Mouse (Mus musculus) heart, embryonic 10.5 days (tissue): ENCODE results near the gene Spata48. TPM values are rescaled to one million over a fixed set of nuclear protein-coding genes. Genes with fewer than 3 reads are reported as not detected.

Experiments
- DNase-seq: peaks from one replicate; pipeline ENCODE4 v3.0.0-alpha.2; 2017; ENCODE audit warnings: low spot score
- H3K27ac ChIP-seq: fragments of 300-500 bp; sonication (generic); 2 replicates; pipeline ENCODE4 v1.5.1; 2016; ENCODE audit warnings: mild to moderate bottlenecking
- H3K27me3 ChIP-seq: fragments of 300-500 bp; sonication (generic); 2 replicates; pipeline ENCODE4 v1.6.1; 2016; ENCODE audit warnings: mild to moderate bottlenecking; ENCODE audit not compliant: poor library complexity, insufficient read depth, severe bottlenecking
- H3K36me3 ChIP-seq: fragments of 300-500 bp; sonication (generic); 2 replicates; pipeline ENCODE4 v1.6.1; 2016; ENCODE audit warnings: mild to moderate bottlenecking, moderate library complexity
- H3K4me1 ChIP-seq: fragments of 300-500 bp; sonication (generic); 2 replicates; pipeline ENCODE4 v1.6.1; 2016; ENCODE audit warnings: mild to moderate bottlenecking
- H3K4me3 ChIP-seq: fragments of 300-500 bp; sonication (generic); 2 replicates; pipeline ENCODE4 v1.5.1; 2016; ENCODE audit warnings: mild to moderate bottlenecking, moderate library complexity
- H3K9me3 ChIP-seq: fragments of 300-500 bp; sonication (generic); 2 replicates; pipeline ENCODE4 v1.6.1; 2016; ENCODE audit warnings: mild to moderate bottlenecking, moderate library complexity
- WGBS: fragments of 180-500 bp; shearing (Covaris S2); methylation state at CpG from one replicate; pipeline ENCODE4 v1.1.7; 2016; 5-methylcytosine and 5-hydroxymethylcytosine counted together
- polyA plus RNA-seq: library from polyadenylated mRNA; unstranded; fragments of >200 nt; fragmentation: Nextera tagmentation; extraction: Ambion mirVana; gene quantifications from 2 replicates; pipeline ENCODE4 v1.2.1, GENCODE M21; 2016

Spata48 gene
- polyA plus RNA-seq, 1 experiment from 2014 or later, result 0.55 TPM

DNA sequence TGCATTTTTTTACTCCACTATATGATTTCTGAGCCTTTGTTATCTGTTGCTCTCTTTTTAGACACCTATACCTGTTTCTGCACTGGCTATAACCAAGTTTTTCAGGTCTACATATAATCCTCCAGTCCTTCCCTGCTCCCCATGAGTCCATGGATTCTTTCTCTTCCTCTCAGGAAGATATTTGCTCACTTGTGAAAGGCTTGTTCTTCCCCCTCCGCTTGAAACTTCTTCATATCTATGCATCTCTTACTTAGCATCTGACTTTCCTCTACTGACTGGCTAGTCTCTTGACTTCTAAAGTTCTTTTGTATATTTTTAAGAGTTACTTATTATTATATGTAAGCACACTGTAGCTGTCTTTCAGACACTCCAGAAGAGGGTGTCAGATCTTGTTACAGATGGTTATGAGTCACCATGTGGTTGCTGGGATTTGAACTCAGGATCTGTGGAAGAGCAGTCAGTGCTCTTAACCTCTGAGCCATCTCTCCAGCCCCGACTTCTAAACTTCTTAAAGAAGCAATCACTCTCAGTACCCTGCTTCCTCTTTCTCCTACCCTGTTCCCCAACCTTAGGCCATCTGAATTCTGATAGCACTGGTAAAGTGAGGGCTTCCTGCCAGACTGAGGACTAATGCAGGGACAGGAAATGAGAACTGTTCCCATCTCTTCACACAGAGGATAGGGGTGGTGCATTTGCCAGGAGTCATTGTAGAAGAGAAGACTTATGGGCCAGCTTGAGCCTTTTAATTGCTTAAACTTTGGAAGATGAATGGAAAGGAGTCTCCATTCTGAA is 51.3 kb downstream of the Spata48 start:
- Histone ChIP-seq H3K4me3 (no peak overlapping the region), H3K27ac (no peak overlapping the region), H3K9me3 (no peaks in the 10 kb centered on the region), H3K36me3 (no peaks in the 10 kb centered on the region), H3K4me1 (no peaks in the 10 kb centered on the region), H3K27me3 (no peaks in the 10 kb centered on the region)
- WGBS, result 52% methylated on average over 2 of the region's 2 CpGs
- DNase-seq, result no peak

DNA sequence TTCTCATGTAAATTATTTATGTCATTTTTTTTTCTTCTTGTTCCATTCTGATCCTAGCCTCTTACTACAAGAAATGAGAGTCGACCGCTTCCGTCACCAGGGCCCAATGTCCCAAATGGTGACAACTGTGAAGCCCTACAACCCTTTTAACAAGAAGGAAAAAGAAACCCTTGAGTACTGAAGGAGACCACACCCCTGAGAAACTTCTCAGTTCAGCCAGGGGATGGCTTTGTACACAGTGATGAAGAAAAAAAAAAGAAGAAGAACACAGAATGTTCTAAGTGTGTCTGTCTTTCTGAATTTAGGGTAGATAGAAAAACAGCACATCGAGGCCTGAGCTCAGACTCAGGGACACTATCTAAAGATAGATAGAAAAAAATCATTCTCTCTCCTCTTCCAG is 53.0 kb downstream of the Spata48 start:
- H3K27ac ChIP-seq, result no peak overlapping the region
- H3K4me3 ChIP-seq, result no peak overlapping the region
- H3K36me3 ChIP-seq, result no peaks in the 10 kb centered on the region
- H3K4me1 ChIP-seq, result no peaks in the 10 kb centered on the region
- WGBS, result 94% methylated on average over 4 of the region's 4 CpGs
- no peak for DNase-seq
- no peaks in the 10 kb centered on the region for H3K9me3 ChIP-seq
- no peaks in the 10 kb centered on the region for H3K27me3 ChIP-seq

DNA sequence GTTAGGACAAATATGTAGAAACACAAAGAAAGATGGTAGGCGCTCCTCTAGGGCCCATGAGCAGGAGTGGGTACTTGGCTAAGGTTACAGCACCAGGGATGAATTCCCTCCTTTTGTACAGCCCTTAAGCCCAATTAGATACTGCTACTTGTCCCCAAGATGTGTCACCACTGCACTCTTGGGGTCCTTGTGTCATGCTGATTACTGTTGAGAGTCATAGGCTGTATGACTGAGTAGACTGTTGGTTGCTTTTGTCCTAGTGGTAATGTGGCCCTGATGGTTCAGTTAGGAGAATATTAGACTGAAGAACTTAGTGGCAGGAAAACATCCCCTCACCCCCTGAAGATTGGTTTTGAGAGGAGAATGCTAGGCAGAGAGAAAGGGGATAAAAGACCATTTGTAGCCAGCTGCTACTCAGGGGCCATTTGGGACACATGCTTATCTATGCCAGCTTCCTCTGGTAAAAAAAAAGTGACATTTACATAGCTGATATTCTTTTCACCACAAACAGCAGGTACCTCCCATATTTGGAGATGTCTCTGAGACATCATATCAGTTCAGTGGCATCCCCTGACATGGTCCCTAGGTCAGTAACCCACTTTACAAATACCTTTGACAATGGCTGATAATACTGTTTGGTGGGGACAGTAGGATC is 56.0 kb downstream of the Spata48 start:
- Histone ChIP-seq H3K4me3 (no peak overlapping the region), H3K4me1 (no peaks in the 10 kb centered on the region), H3K27me3 (no peaks in the 10 kb centered on the region), H3K36me3 (no peaks in the 10 kb centered on the region), H3K9me3 (no peaks in the 10 kb centered on the region), H3K27ac (no peak overlapping the region)
- 89% methylated on average over 1 of the region's 1 CpGs for WGBS
- DNase-seq, result no peak

DNA sequence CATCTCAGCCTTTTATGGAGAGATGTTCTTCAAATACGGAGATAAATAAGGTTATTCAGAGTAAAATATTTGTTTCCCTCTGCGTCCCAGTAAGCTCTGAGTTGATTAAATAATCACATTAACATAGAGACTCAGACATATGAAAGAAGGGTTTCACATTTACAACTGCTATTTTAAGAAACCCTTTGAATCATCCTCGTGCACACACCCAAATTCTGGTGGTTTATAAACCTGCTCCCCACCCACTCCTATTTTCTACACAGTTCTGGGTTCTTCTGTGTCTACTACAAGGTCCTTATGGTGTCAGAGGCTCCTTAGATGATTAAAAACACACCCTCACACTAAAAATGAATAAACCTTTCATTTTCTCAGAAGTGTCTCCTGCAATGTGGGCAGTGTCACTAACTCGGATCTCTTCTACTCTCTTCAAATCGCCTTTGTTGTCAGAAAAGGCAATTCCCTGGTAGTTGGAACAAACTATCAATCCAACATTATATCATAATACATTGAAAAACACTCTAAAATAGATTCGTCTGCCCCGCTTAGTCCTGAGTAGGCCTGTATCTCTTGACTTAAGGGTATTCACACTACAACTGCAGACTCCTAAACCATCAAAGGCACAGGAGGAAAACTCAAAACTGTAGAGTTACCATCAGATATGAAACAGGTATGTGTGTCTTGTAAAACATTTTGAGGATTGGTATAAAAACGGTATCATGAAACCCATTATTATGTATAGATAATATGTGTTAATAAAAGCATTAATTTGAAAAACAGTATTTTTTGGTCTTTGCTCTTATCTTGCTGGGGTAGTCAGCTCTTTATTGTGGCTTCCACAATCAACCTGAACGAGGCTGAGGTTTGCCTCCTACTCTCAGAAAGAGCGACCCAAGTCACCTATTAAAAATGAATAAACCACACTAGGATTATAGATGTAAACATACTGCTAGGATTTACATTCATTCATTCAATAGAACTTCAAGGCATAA is 57.7 kb downstream of the Spata48 start:
- H3K9me3 ChIP-seq, result no peaks in the 10 kb centered on the region
- no peak for DNase-seq
- H3K27me3 ChIP-seq, result no peaks in the 10 kb centered on the region
- no peak overlapping the region for H3K27ac ChIP-seq
- no peaks in the 10 kb centered on the region for H3K4me1 ChIP-seq
- 79% methylated on average over 10 of the region's 10 CpGs for WGBS
- no peak overlapping the region for H3K4me3 ChIP-seq
- H3K36me3 ChIP-seq, result no peaks in the 10 kb centered on the region

DNA sequence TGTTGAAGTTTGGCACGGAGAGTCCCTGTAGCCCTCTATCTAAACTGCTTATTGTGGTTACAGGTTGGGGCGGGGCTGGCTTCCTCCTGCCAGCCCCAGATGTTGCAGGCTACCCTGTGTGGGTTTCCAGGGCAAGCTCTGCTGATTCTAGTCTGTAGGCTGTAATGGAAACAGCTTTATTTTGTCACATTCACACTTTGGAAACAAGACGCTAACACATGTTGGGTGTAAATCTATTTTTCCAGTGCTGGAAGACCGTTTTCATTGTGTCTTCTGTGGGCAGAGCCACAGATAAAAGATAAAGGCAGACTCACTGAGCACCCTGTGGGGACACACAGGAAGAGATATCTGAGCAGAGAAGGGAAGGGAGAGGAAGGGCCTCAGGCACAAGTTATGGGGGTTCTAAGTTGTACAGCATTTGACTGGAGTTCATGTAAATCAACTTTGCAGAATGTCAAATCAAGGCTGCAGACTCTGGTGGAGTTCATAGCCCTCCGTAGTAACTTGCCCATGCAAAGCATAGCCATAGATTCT is 60.1 kb downstream of the Spata48 start:
- H3K27me3 ChIP-seq, result no peaks in the 10 kb centered on the region
- H3K27ac ChIP-seq, result no peak overlapping the region
- no peak overlapping the region for H3K4me3 ChIP-seq
- WGBS, result 60% methylated on average over 5 of the region's 5 CpGs
- H3K4me1 ChIP-seq, result no peaks in the 10 kb centered on the region
- no peaks in the 10 kb centered on the region for H3K36me3 ChIP-seq
- no peaks in the 10 kb centered on the region for H3K9me3 ChIP-seq
- DNase-seq, result no peak

DNA sequence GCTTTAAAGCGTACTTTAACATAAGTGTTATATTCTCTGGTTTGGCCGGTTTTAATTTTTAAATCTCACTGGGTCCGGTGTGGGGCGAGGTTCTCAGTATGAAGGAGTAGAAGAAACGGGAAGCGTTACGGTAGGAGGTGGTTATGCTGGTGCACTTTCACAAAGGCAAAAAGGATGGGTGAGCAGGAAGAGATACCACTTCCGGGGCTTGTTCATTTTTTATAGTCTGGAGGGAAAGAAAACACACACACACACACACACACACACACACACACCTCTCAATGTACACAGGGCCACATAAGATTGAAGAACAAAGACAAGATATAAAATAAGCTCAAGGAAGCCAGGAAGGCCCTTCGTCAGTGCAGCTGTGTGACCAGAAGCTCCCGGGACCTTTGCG is 66.9 kb downstream of the Spata48 start:
- no peaks in the 10 kb centered on the region for H3K9me3 ChIP-seq
- no peak overlapping the region for H3K27ac ChIP-seq
- H3K4me3 ChIP-seq, result no peak overlapping the region
- DNase-seq, result no peak
- H3K27me3 ChIP-seq, result no peaks in the 10 kb centered on the region
- WGBS, result 76% methylated on average over 11 of the region's 11 CpGs
- no peaks in the 10 kb centered on the region for H3K36me3 ChIP-seq
- H3K4me1 ChIP-seq, result no peaks in the 10 kb centered on the region

DNA sequence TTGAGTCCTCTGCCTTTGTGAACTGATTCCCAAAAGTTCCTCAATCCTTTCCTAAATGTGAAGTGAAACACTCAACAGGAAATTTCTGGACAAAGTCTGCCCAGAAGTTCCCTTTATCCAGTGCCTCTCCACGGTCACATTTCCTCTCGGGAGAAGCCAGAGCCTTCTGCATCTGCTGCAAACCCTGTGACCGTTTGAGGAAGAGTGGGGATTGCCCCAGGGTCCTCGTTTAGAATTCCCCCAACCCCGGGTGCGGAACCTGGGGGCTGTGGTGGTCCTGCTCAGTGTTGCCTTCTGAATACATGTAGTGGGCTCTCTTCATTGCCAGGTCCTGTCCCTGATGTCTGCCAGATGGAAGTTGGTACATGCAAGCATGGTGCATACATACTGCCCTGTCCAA is 67.3 kb downstream of the Spata48 start:
- no peak overlapping the region for H3K27ac ChIP-seq
- 64% methylated on average over 6 of the region's 6 CpGs for WGBS
- no peaks in the 10 kb centered on the region for H3K36me3 ChIP-seq
- no peaks in the 10 kb centered on the region for H3K4me1 ChIP-seq
- H3K27me3 ChIP-seq, result no peaks in the 10 kb centered on the region
- no peaks in the 10 kb centered on the region for H3K9me3 ChIP-seq
- no peak for DNase-seq
- no peak overlapping the region for H3K4me3 ChIP-seq

DNA sequence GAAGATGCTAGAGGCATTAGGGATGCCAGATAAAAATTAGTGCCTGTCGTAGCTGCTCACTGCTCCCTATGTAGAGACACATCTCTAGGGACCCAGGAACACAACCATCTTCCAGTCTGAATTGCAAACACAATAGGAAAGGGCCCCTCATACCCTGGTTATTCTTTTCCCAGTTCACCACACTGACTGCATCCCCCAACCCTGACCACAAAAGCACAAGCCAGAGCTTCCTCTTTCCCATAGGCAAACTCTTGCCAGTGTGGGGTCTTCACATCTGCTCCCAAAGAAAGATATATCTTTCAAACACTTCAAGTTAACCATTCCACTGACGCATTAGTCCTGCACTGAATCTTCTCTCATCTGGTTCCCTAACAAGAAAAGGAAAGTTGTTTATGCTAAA is 68.2 kb downstream of the Spata48 start:
- no peak for DNase-seq
- Histone ChIP-seq H3K27ac (no peak overlapping the region), H3K4me1 (no peaks in the 10 kb centered on the region), H3K4me3 (no peak overlapping the region), H3K9me3 (no peaks in the 10 kb centered on the region), H3K27me3 (no peaks in the 10 kb centered on the region), H3K36me3 (no peaks in the 10 kb centered on the region)
- WGBS, result 79% methylated on average over 2 of the region's 2 CpGs

DNA sequence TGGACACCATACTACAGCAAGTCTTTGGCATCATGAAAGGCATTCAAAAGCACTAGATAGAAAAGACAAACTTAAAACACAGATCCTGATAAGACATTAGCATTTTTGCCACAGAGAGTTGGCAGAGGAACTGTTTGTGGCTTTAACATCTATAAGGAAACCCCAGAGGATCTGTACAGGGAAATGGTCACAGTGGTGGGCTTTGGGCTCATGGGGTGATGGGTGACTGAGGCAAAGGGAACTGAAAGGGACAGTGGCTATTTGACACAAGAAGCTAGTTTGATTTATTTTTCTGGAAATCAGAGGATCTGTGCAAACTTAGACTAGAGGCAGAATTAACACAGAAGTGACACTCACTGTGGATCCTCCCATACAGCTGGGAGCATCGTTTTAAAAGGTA is 74.4 kb downstream of the Spata48 start:
- Histone ChIP-seq H3K36me3 (no peaks in the 10 kb centered on the region), H3K9me3 (no peaks in the 10 kb centered on the region), H3K27ac (no peak overlapping the region), H3K27me3 (no peaks in the 10 kb centered on the region), H3K4me3 (no peak overlapping the region), H3K4me1 (no peaks in the 10 kb centered on the region)
- no peak for DNase-seq
- 85% methylated on average over 1 of the region's 1 CpGs for WGBS

DNA sequence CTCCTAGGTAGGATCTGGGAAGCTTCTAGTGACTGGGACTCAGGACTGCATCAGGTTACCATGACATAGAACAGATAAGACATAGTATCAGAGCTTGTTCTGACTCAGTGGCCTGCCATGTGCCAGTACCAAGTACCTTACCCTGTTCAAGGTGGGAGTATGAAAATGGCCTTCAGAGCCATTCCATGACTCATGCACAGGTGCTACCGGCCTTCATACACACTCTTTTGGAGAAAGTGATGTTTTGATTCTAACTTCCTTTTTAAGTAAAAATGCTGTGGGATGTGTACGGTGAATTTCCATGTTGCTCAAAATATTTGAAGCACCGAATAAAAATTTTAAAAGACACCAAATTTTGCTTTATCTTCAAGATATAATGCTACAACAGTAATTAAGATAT is 84.1 kb downstream of the Spata48 start:
- DNase-seq, result no peak
- H3K27me3 ChIP-seq, result no peaks in the 10 kb centered on the region
- H3K4me1 ChIP-seq, result no peaks in the 10 kb centered on the region
- no peaks in the 10 kb centered on the region for H3K9me3 ChIP-seq
- no peaks in the 10 kb centered on the region for H3K36me3 ChIP-seq
- 87% methylated on average over 3 of the region's 3 CpGs for WGBS
- no peak overlapping the region for H3K4me3 ChIP-seq
- H3K27ac ChIP-seq, result no peak overlapping the region

DNA sequence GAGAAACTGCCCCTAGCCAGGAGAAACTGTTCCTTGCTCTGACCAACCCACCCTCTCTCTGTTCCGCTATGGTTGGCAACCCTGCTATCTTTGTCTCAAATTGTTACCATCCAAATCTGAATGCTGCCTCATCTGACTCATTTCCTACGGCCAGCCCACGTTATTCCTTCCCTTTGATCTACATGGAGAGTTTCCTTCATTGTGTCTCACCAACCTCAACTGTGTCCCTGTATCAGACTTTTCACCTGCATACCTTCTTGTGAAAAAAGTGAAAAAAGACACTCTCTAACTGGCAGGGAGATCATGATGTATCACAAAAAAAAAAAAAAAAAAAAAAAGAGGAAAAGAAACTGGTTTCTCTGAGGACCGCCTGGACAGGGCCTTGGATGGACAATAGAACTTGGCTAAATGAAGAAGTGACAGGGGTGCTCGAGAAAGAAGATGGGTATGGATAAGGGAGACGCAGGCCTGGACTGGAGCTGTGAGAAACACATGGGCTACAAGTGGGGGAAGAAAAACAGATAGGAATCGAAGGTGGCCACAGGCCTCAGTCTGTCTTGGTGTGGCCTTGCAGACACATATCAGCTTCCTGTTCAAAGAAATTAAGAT is 85.1 kb downstream of the Spata48 start:
- Histone ChIP-seq H3K27ac (no peak overlapping the region), H3K27me3 (no peaks in the 10 kb centered on the region), H3K4me3 (no peak overlapping the region), H3K36me3 (no peaks in the 10 kb centered on the region), H3K4me1 (no peaks in the 10 kb centered on the region), H3K9me3 (no peaks in the 10 kb centered on the region)
- DNase-seq, result no peak
- WGBS, result 67% methylated on average over 7 of the region's 7 CpGs

DNA sequence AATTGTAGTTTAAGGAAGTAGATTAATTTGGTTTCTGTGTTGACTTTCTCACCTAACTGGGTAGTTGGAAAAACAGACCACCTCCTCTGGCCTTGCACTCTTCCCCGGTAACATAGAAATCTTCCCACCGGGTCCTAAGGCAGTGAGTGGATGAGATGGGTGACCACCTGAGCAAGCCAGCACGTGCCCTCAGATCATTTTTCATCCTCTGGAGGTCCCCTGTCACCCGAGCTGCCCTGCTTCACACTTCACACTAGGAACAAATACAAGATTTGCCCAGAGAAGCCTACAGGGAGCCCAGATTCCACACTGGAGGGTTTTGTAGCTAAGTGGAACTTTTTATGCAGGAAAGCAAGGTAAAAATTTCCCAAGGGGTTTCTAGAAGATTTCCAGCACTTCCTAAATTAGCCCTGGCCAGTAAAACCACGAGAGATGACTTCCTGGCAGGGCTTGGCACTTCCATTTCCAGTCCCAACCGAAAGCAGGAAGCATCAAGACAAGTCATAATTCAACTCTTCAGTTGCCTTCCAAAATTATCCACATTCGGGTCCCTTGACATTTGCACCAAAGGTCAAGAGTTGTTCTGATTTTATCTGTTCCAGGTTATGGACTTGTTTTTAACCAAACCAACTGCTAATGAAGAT is 85.8 kb downstream of the Spata48 start:
- DNase-seq, result no peak
- no peaks in the 10 kb centered on the region for H3K36me3 ChIP-seq
- no peaks in the 10 kb centered on the region for H3K9me3 ChIP-seq
- WGBS, result 74% methylated on average over 7 of the region's 7 CpGs
- no peaks in the 10 kb centered on the region for H3K4me1 ChIP-seq
- no peaks in the 10 kb centered on the region for H3K27me3 ChIP-seq
- no peak overlapping the region for H3K27ac ChIP-seq
- no peak overlapping the region for H3K4me3 ChIP-seq
